Mouse (Mus musculus): ENCODE measurements around the gene Ccl24. TPM values are rescaled to one million over a fixed set of nuclear protein-coding genes. Genes with fewer than 3 reads are reported as not detected.
"Not testable (repeated sequence)": the region's sequence is repeated elsewhere in the genome, so short reads cannot be mapped to it uniquely, and the experiment has no call there.

The Ccl24 gene
- total and polyA plus RNA-seq, 3 experiments = not detected

GRCm38 (mm10) chr5:135620526-135620925 is 47.7 kb upstream of the Ccl24 start:
- Histone ChIP-seq H3K36me3 (replicated peaks in 1 of 2; ENCODE audit: control insufficient read depth in 1 of 2, insufficient read depth in 1 of 2, low read length in 1 of 2) (no peaks in the 10 kb centered on the region), H3K9me3 (replicated peaks; ENCODE audit: low read length) (no peaks in the 10 kb centered on the region), H3K4me1 (ENCODE audit: control insufficient read depth in 1 of 2, insufficient read depth in 2 of 2) (peaks cover 0 to 3% of the 10 kb centered on the region in 2 experiments; a peak in 2 of 4 replicates), H3K27me3 (replicated peaks) (peaks cover 21% of the 10 kb centered on the region), H3K79me2 (replicated peaks; ENCODE audit: control insufficient read depth, extremely low read depth, insufficient read depth, poor library complexity, severe bottlenecking) (no peaks in the 10 kb centered on the region), H3K27ac (ENCODE audit: insufficient read depth, low read depth) (no peak overlapping the region), H3K4me2 (ENCODE audit: insufficient read depth, low read depth, poor library complexity, severe bottlenecking) (no peak overlapping the region), H3K9ac (ENCODE audit: insufficient read depth, low read depth) (no peak overlapping the region), H3K4me3 (replicated peaks in 1 of 3; ENCODE audit: low read depth in 2 of 3, low read length in 2 of 3, poor library complexity in 1 of 3) (no peak overlapping the region)
- dilution Hi-C loops (cut with MboI; ENCODE audit: extremely low pct_ligation_motif_present, extremely low pct_unique_long_range_greater_than_20kb, low sequenced_read_pairs) = no loop called here
- TF ChIP-seq POLR2A (IDR thresholded peaks at IDR 0.05; ENCODE audit: low read depth, low read length) (no peak), USF1 (IDR thresholded peaks at IDR 0.05; ENCODE audit: low read depth, low read length) (no peak), RCOR1 (conservative IDR thresholded peaks at IDR 0.05; ENCODE audit: low read depth, low read length) (no peak), PAX5 (IDR thresholded peaks at IDR 0.05; ENCODE audit: low read length) (no peak)
- in situ Hi-C loops (cut with MboI; ENCODE audit: low pct_ligation_motif_present, low pct_unique_long_range_greater_than_20kb, low sequenced_read_pairs) = no loop called here
- DNase-seq (ENCODE audit: extremely low read depth) = no peak

DNA sequence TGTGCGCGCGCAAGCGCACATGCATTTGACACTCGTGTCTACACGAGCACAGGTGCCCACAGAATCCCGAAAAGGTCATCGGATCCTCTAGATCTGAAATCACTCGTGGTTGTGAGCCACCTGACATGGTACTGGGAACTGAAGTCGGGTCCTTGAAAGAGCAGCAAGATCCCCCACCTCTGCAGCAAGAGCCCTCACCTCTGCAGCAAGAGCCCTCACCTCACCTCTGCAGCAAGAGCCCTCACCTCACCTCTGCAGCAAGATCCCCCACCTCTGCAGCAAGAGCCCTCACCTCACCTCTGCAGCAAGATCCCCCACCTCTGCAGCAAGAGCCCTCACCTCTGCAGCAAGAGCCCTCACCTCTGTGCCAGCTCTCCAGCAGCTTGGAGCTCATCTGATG is 46.9 kb upstream of the Ccl24 start:
- dilution Hi-C loops (cut with MboI; ENCODE audit: extremely low pct_ligation_motif_present, extremely low pct_unique_long_range_greater_than_20kb, low sequenced_read_pairs); H3K79me2 ChIP-seq (replicated peaks; ENCODE audit: control insufficient read depth, extremely low read depth, insufficient read depth, poor library complexity, severe bottlenecking); H3K4me3 ChIP-seq (replicated peaks in 1 of 3; ENCODE audit: low read depth in 2 of 3, low read length in 2 of 3, poor library complexity in 1 of 3); H3K9ac ChIP-seq (ENCODE audit: insufficient read depth, low read depth); DNase-seq (ENCODE audit: extremely low read depth); H3K27ac ChIP-seq (ENCODE audit: insufficient read depth, low read depth); H3K4me2 ChIP-seq (ENCODE audit: insufficient read depth, low read depth, poor library complexity, severe bottlenecking); H3K36me3 ChIP-seq (replicated peaks in 1 of 2; ENCODE audit: control insufficient read depth in 1 of 2, insufficient read depth in 1 of 2, low read length in 1 of 2); H3K4me1 ChIP-seq (ENCODE audit: control insufficient read depth in 1 of 2, insufficient read depth in 2 of 2); H3K9me3 ChIP-seq (replicated peaks; ENCODE audit: low read length): not testable (repeated sequence)
- in situ Hi-C loops (cut with MboI; ENCODE audit: low pct_ligation_motif_present, low pct_unique_long_range_greater_than_20kb, low sequenced_read_pairs) = loop anchor here (5.0 to 10.0 kb wide), 4 partner anchors 65 to 245 kb away; no protein-coding TSS in a partner anchor
- H3K27me3 ChIP-seq (replicated peaks) = peaks cover 21% of the 10 kb centered on the region

DNA sequence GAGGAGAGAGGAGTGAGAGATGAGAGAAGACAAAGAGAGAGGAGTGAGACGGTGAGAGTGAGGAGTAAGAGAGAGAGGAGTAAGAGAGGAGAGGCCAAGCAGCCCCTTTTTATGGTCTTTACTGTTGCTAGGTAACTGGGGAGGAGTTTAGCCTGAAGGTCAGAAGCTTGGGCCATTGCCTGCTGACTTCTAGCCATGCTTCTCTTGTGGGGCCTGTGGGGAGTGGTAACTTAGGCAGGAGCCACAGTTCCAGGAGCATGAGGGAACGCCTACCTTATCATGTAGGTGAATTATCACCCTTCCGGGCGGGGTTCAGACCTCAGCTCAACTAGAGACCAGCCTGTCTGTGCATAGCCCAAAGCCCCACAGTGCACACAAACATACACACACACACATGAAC is 36.9 kb upstream of the Ccl24 start:
- no peak overlapping the region for H3K4me2 ChIP-seq (ENCODE audit: insufficient read depth, low read depth, poor library complexity, severe bottlenecking)
- H3K27ac ChIP-seq (ENCODE audit: insufficient read depth, low read depth) = no peak overlapping the region
- no peak for TF ChIP-seq JUND (conservative IDR thresholded peaks at IDR 0.05; ENCODE audit: low read depth, low read length)
- TF ChIP-seq ELF1 (IDR thresholded peaks at IDR 0.05; ENCODE audit: low read depth, low read length) = no peak
- TF ChIP-seq USF1 (IDR thresholded peaks at IDR 0.05; ENCODE audit: low read depth, low read length) = no peak
- TF ChIP-seq RCOR1 (conservative IDR thresholded peaks at IDR 0.05; ENCODE audit: low read depth, low read length) = no peak
- no peak for TF ChIP-seq CTCF (conservative IDR thresholded peaks at IDR 0.05 in 1 of 2, IDR thresholded peaks at IDR 0.05 in 1 of 2; ENCODE audit: low read depth in 2 of 2, low read length in 2 of 2)
- TF ChIP-seq RAD21 (IDR thresholded peaks at IDR 0.05; ENCODE audit: low read depth, low read length) = no peak
- TF ChIP-seq ZKSCAN1 (IDR thresholded peaks at IDR 0.05; ENCODE audit: borderline replicate concordance, low read depth, low read length) = no peak
- TF ChIP-seq SMC3 (IDR thresholded peaks at IDR 0.05; ENCODE audit: low read depth, low read length) = no peak
- no peak for TF ChIP-seq TBP (conservative IDR thresholded peaks at IDR 0.05; ENCODE audit: low read depth, low read length)
- no peak for TF ChIP-seq MYC (IDR thresholded peaks at IDR 0.05; ENCODE audit: low read depth, low read length)
- no peak for TF ChIP-seq PAX5 (IDR thresholded peaks at IDR 0.05; ENCODE audit: low read length)
- TF ChIP-seq BHLHE40 (IDR thresholded peaks at IDR 0.05; ENCODE audit: low read depth, low read length) = no peak
- no peak for TF ChIP-seq E2F4 (IDR thresholded peaks at IDR 0.05; ENCODE audit: insufficient replicate concordance, low read depth, low read length)
- TF ChIP-seq MAX (IDR thresholded peaks at IDR 0.05; ENCODE audit: low read length) = no peak
- TF ChIP-seq KAT2A (IDR thresholded peaks at IDR 0.05; ENCODE audit: insufficient replicate concordance, low read length) = no peak
- TF ChIP-seq IRF4 (IDR thresholded peaks at IDR 0.05; ENCODE audit: low read depth, low read length) = no peak
- in situ Hi-C loops (cut with MboI; ENCODE audit: low pct_ligation_motif_present, low pct_unique_long_range_greater_than_20kb, low sequenced_read_pairs) (loop anchor here (10.0 kb wide), 3 partner anchors 55 to 255 kb away; no protein-coding TSS in a partner anchor), dilution Hi-C loops (cut with MboI; ENCODE audit: extremely low pct_ligation_motif_present, extremely low pct_unique_long_range_greater_than_20kb, low sequenced_read_pairs) (no loop called here)
- no peak overlapping the region for H3K9ac ChIP-seq (ENCODE audit: insufficient read depth, low read depth)
- H3K36me3 ChIP-seq (replicated peaks in 1 of 2; ENCODE audit: control insufficient read depth in 1 of 2, insufficient read depth in 1 of 2, low read length in 1 of 2) = no peaks in the 10 kb centered on the region
- no peak overlapping the region for H3K4me3 ChIP-seq (replicated peaks in 1 of 3; ENCODE audit: low read depth in 2 of 3, low read length in 2 of 3, poor library complexity in 1 of 3)
- H3K4me1 ChIP-seq (ENCODE audit: control insufficient read depth in 1 of 2, insufficient read depth in 2 of 2) = no peaks in the 10 kb centered on the region; a peak in 1 of 4 replicates
- no peaks in the 10 kb centered on the region for H3K79me2 ChIP-seq (replicated peaks; ENCODE audit: control insufficient read depth, extremely low read depth, insufficient read depth, poor library complexity, severe bottlenecking)
- H3K9me3 ChIP-seq (replicated peaks; ENCODE audit: low read length) = peaks cover 8% of the 10 kb centered on the region
- no peak for DNase-seq (ENCODE audit: extremely low read depth)
- no peaks in the 10 kb centered on the region for H3K27me3 ChIP-seq (replicated peaks)
